Mouse (Mus musculus) MEL (cell line): ENCODE measurements around the gene Ywhag.

Experiments
- CHD2 ChIP-seq: IDR thresholded peaks from 2 replicates; pipeline ENCODE4 v1.6.1; 2011; ENCODE audit warnings: low read length, improper control_type of control experiment
- CTCF ChIP-seq, 3 experiments: IDR thresholded peaks in 2 of 3; conservative IDR thresholded peaks in 1 of 3; 2 replicates each; pipeline ENCODE4 v1.5.1; 2011 to 2012; ENCODE audit warnings: low read length in 3 of 3, low read depth in 2 of 3, mild to moderate bottlenecking in 2 of 3, improper control_type of control experiment in 1 of 3, inconsistent platforms in 1 of 3, mixed read lengths in 1 of 3, moderate library complexity in 1 of 3; ENCODE audit not compliant: control insufficient read depth in 1 of 3, insufficient read depth in 1 of 3, poor library complexity in 1 of 3, severe bottlenecking in 1 of 3
- E2F4 ChIP-seq: IDR thresholded peaks from 2 replicates; pipeline ENCODE4 v1.6.1; 2011; ENCODE audit warnings: low read depth, low read length, improper control_type of control experiment, borderline replicate concordance
- ELF1 ChIP-seq: IDR thresholded peaks from 2 replicates; pipeline ENCODE4 v1.6.1; 2014; ENCODE audit warnings: low read depth, mild to moderate bottlenecking, inconsistent platforms, low read length, improper control_type of control experiment, moderate library complexity
- EP300 ChIP-seq, 2 experiments: IDR thresholded peaks; 2 replicates each; pipeline ENCODE4 v1.6.1; 2011; ENCODE audit warnings: improper control_type of control experiment in 2 of 2, low read length in 2 of 2, low read depth in 1 of 2, mild to moderate bottlenecking in 1 of 2
- GATA1 ChIP-seq: IDR thresholded peaks from 2 replicates; pipeline ENCODE4 v1.6.1; 2011; ENCODE audit warnings: low read depth, low read length, improper control_type of control experiment
- HCFC1 ChIP-seq: IDR thresholded peaks from 2 replicates; pipeline ENCODE4 v1.6.1; 2012; ENCODE audit warnings: low read depth, mild to moderate bottlenecking, inconsistent platforms, low read length, improper control_type of control experiment, moderate library complexity
- MAFK ChIP-seq: IDR thresholded peaks from 2 replicates; pipeline ENCODE4 v1.6.1; 2011; ENCODE audit warnings: low read depth, mild to moderate bottlenecking, low read length, improper control_type of control experiment, borderline replicate concordance
- MEF2A ChIP-seq: IDR thresholded peaks from 2 replicates; pipeline ENCODE4 v1.6.1; 2014; ENCODE audit warnings: low read depth, mild to moderate bottlenecking, inconsistent platforms, low read length, improper control_type of control experiment; ENCODE audit not compliant: poor library complexity, insufficient replicate concordance, severe bottlenecking; ENCODE audit errors: extremely low read depth
- SMC3 ChIP-seq: IDR thresholded peaks from 2 replicates; pipeline ENCODE4 v1.6.1; 2011; ENCODE audit warnings: low read depth, low read length, improper control_type of control experiment
- ZKSCAN1 ChIP-seq: IDR thresholded peaks from 2 replicates; pipeline ENCODE4 v1.6.1; 2012; ENCODE audit warnings: low read depth, mild to moderate bottlenecking, inconsistent platforms, low read length, improper control_type of control experiment, moderate library complexity

GRCm38 (mm10) chr5:135916601-135917000, 17.8 kb downstream of the Ywhag start:
- TF ChIP-seq CTCF (IDR thresholded peaks at IDR 0.05 in 2 of 3, conservative IDR thresholded peaks at IDR 0.05 in 1 of 3; ENCODE audit: control insufficient read depth in 1 of 3, insufficient read depth in 1 of 3, low read depth in 2 of 3, low read length in 3 of 3, poor library complexity in 1 of 3, severe bottlenecking in 1 of 3) (no peak), ZKSCAN1 (no peak), EP300 (IDR thresholded peaks at IDR 0.05; ENCODE audit: low read depth in 1 of 2, low read length in 2 of 2) (no peak), HCFC1 (no peak), E2F4 (no peak), CHD2 (no peak), SMC3 (no peak), MAFK (no peak), ELF1 (no peak), GATA1 (no peak), MEF2A (no peak)
